Mouse (Mus musculus) lung, postnatal 0 days (tissue): ENCODE measurements around the gene Gm11938.
"Not testable (repeated sequence)": the region's sequence is repeated elsewhere in the genome, so short reads cannot be mapped to it uniquely, and the experiment has no call there.

Experiments used
- CTCF ChIP-seq: IDR thresholded peaks from 2 replicates; pipeline ENCODE4 v1.5.1; 2016; ENCODE audit warnings: antibody characterized with exemption, mild to moderate bottlenecking
- EP300 ChIP-seq: IDR thresholded peaks from 2 replicates; pipeline ENCODE4 v1.6.1; 2016; ENCODE audit warnings: antibody characterized with exemption, mild to moderate bottlenecking, control low read depth

DNA sequence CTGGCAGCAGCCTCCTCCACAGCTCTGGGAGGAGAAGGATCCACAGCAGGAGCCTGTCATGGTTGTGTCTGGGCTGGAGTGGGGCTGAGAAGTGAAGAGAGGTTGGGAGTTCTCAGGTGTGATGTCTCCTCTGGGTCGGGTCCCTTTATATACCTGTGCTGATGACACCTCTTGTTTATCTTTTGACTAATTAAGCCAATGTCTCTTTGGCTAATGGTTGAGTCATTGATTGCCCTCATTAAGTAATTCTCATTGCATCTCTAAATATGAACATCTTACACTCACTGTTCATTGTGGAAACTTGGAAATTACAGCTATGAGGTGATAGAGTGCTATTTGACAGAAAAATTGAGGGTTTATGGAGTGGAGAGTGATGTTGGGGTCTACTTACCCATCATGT, at the start of gene Gm11938:
- not testable (repeated sequence) for TF ChIP-seq EP300, CTCF
